Mouse (Mus musculus) kidney, adult 11 months (tissue): ENCODE results near the gene Wnt2.
A peak's percentile ranks its signal among the peaks of the same experiment; 100 is the strongest.

Experiments used
- DNase-seq: peaks from one replicate; pipeline ENCODE4 v3.0.0; 2022

The Wnt2 gene

DNA sequence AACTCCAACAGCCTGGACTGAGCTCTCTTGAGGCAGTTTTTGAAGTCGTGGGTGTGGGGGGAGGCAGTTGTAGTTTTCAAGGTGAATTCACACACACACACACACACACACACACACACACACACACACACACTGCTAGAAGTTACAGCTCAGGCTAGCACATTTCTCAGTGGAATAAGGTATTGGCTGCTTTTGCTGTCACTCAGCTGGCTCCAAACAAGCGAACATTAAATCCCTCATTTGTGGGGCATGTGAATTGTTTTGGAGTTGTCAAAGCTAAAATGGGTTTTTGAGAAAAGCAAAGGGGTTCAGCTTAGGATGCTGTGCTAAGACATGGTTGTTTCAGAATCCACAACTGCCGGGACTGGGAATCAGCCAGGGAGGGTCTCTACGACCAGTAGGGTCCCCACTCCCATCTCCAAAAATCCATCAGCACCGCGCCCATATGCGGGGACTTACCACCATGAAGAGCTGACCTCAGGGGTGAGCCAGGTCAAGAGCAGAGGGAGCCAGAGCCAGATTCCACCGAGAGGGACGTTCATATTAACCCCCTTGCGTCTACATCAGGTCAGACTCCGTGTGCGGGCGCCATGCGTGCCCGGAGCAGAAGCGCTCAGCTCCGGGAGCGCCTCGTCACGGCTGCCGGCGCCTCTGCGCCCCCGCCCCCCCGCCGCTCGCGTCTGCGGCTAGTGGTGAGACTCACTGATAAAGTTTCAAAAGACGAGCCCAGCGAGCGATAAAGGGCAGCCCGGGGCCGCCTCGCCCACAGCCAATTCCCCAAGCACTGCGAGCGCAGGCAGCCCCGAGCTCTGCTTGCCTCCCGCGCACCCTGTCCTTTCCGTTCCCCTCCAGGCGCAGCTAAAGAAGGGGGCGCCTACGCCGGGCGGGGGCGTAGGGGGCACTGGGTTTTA lies at the start of gene Wnt2:
Gene Wnt2, minus strand, starts transcription at position 840 of the 911 bp plus-strand sequence.
- DNase-seq: no peak

DNA sequence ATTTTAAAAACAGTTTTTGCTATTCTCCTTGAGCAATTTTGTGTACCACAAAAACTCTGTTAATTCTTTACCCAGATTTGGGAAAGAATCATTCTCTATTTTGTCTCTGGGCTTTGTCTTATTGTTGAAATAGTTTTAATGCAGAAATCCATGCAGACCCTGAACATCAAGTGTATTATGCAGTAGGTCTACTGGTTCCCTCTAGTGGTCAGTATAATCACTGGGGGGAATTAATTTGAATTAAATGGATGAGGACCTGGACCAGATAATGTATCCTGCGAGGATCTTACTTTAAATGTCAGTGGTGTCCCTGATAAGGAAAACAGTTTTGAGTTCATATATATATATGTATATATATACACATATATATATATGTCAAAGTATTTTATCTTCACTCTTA lies 48.2 kb upstream of the Wnt2 start:
- no peak for DNase-seq

DNA sequence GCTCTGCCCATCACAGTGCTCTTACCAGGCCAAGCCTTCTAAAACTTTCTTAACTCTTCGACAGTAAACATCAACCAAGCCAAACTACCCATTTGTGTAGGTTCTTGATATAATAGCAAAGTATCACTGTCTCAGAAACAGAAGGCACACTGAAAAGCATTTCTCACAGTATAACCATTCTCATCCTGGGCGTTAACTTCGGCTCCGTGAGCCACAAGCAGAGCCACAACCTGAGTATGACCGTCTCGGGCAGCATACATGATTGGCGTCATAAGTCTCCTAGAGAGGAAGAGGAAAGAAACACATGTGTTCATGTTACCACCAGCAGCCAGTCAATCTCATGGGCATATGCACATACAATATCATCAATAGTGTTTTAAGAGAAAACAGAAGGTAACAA lies 46.6 kb upstream of the Wnt2 start:
- DNase-seq: no peak

DNA sequence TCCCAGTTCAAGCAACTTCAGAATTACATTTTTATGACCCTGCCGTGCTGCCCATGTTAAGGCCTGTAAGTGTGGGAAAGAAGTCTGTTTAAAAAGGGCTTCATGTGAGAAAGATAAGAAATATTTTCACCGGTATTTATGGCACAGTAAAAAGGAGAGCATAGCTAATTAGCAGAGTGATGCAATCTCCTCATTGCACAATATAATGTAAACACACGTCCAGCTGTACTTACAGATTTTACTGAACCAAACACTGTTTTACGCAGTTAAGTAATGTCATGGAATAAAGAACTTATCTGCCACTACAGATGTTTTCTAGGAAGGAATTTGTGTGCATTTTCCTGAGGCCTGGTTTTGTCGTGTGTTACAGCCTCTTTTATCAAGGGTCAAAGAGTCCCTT lies 46.2 kb upstream of the Wnt2 start:
- no peak for DNase-seq

DNA sequence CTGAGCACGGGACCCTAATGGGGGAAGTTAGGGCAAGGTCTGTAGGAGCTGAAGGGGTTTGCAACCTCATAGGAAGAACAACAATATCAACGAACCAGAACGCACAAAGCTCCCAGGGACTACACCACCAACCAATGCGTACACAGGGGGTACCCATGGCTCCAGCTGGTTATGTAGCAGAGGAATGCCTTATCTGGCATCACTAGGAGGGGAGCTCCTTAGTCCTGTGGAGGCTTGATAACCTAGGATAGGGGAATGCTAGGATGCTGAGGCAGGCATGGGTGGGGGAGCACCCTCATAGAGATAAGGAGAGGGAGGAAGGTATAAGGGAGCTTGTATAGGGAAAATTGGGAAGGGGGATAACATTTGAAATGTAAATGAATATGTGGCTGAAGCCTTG lies 27.5 kb upstream of the Wnt2 start:
- DNase-seq: no peak

DNA sequence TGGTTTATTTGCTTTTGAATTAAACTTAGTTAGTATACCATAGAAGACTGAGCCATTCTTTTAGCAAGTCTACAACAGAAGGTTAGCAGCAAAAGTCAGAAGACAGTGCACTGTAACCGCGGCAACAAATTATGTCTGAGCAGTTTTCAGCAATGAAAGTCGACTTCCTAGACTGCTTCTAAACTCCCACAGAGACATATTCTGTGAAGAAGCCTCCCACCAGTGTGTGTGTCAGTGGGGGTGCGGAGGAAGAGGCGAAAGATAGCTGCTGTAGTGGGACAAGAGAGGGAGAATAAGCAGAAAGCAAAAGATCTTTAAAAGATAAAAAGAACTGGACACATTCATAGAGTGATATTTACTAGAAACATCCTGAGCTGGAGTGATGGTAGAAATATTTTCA lies 21.3 kb upstream of the Wnt2 start:
- no peak for DNase-seq

DNA sequence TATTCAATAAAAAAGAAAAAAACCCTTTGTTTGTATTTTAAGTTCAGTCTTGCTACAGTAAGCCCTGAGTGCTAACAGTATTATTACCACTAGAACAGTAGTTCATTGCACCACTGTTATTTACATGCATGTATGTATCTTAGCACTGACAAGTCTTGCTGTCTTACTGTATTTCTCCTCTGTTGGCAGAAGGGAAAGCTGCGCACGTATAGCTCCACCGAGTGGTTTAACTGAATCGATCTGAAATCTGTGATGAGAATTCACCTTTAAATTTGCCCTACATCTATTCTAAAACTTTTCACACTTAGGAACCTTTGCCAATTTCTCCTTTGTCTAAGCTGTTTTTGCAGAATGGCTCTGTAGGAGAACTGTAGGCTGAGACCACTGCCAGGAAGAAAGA lies 13.9 kb upstream of the Wnt2 start:
- no peak for DNase-seq

DNA sequence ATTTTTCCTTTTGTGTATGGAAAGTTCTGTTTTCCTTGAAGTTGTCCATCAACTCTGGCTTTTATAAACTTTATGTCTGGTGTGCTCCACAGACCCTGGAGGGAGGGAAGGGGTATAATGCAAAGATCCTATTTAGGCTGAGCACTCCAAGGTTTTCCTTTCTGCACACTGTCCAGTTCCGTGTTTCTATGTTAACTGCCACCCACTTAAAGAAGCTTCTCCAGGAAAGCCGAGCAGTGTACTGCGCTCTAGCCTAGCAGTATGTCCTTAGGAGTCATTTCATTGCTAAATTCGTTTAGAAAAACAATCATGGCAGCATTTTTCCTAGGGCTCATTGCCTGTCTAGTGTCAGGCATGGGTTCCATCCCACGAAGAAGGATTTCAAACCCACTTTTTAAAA lies 12.8 kb upstream of the Wnt2 start:
- DNase-seq: no peak

DNA sequence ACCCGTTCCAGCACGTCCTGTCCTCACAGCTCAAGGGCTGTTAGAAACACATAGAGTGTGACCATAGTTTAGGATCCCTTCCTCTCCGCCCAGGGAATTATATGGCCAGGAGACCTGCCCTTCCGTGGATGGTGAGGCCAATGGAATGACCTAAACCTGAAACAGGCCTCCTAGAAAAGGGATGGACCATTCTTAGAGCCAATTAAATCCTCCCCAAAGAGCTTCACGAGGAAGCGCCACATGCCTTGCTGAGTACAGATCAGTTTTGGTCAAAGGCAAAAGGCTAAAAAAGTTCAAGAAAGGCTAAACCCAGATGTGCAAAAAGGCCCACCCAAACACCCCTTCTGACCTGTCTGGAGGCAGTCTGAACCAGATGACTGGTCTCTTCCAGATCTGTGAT lies 1.9 kb upstream of the Wnt2 start:
- no peak for DNase-seq

DNA sequence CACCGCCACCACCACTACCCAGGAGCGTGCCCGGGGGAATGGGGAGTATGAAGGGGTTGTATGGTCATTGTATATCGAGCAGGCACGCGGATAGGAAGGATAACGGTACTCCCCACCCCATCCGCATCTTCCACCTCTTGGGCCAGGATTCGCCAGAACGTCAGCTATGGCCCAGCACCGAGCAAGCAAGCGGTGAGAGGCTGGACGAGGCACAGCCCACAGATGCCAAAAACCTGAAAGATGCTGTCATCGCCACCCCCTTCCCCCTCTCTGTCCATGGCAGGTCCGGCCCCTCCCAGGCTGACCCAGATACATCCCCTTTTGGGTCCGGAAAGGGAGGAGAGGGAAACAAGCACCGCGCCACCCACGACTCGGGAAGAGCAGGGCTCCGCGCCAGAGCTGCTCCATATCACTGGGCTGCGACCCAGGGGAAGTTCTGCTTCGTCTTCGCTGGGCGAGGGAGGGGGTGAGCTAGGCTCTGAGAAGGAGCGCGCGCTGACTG lies 1.2 kb upstream of the Wnt2 start:
- DNase-seq: peak; percentile 48

DNA sequence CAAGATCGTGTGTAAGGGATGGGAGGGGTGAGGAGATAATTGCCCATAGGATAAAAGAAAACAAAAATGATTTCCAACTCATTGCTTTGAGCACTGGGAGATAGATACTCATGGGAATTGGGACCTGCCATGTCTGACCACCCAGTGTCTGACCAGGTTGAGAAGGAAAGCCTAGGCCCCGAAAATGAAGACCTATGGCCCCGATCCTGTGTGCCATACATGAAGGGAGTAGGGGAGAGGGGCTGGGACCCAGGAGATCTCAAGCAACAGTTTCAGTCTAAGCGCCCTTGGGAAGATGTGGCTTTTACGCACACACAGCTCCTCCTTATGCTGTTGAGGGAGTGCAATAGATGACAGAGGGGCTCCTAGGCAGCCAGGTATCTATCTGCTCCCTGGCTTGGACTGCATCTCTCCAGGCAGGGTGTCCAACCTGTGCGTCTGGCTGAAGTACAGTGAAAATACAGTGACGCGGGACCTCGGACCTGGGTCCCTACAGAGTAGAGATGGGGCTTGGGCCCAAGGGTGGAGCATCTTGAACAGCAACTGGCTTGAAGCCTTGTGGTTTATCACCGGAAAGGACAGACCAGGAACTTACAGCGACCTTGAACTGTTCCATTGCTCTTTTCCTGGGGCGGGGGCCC lies 603 bp upstream of the Wnt2 start:
- DNase-seq: no peak

DNA sequence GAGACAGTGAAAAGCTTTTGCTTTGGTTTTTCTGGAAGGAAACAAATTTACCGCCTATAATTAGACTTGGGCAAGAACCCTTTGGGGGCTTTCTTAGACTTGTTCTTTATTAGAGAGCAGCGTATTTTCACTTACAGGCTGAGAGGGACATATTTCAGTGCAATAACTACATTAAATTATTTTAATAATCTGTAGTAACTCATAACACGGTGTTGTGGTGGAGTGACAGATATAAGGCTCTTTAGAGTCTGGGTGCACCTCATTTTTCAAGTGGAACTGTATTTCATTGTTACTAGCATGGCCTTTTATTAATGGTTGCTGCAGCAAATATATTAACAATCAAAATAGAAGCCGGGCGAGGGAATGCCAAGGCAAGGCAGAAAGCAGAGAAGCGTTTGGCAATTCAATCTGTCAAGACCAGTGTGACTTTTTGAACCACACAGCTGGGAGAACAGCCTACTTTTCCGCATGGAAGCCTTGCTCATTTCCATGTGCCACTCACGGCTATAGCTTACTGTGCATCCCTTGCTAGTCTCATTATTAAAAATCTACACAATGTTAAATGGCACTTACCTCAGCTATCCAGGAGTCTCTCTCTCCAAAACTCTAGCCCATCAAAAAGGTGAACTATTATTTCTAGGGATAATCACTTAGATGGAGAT lies 6.1 kb downstream of the Wnt2 start:
- no peak for DNase-seq

DNA sequence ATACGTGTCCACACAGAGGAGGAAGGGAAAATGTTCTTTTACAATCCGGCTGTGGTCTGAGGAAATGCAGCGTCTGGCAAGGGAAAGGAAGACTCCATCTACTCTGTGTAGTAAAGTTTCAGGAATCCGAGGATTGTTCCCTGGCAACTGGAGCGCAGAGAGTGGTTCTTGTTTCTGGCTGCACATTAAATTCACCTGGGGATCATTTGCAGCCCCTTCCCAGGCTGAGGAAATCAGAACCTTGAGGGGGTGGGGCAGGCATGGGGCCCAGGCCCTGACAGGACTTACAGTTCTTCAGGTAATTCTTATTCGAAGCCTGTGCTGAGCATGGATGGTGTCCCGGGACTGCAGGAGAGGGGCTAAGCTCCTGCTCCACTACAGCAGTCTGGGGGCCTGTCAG lies 17.0 kb downstream of the Wnt2 start:
- no peak for DNase-seq

DNA sequence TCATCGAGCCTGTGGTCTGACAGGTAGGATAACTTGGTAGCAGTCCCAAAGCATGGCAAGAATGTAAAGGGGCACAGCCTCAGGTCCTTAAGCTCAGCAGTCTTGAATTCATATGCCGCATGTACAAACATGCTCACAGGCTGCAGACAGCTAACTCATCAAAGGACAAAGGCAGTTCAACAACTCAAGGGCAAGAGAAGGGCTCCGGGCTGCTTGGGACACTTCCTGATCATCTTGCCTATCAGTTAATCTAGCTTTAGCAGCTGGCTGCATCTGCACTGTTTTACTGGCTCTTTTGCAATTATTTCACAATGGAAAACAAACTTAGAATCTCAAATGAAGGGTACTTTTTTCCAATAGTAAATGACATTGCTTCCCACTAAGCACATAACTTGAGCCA lies 23.0 kb downstream of the Wnt2 start:
- no peak for DNase-seq

DNA sequence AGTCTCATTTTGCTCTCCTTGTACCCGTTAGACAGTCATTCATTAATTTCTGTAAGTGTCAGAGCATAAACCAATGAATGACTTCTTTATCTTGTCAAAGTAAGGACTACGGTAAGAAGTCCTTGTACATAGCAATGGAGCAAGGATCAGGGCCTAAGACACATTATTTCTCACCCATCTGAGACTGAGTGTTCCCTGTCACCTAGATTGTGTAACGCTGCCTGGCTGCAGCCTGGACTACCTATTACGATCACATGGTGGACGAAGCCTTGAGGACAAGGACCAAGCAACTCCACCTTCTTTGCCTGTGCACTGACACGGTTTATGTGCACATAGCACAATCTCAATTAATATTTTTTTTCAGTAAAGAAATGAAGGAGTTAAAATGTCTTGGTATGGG lies 28.3 kb downstream of the Wnt2 start:
- DNase-seq: no peak

DNA sequence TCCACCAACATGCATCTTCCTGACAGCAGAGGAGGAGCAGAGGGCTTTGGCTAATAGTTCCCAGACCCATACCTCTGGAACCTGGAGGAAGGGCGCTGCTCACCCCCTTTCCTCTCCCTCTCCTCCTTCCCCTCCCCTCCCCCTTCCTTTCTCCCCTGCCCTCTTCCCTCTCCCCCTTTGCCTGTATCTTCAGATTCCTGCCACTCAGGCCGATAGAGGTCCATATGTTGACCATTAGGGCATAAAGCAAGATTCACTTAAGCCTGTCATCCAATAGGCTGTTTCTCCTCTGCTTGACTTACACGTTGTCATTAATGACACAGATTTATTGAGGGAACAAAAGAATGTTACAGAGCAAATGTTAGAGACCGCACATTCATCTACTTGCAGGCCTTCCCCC lies 31.9 kb downstream of the Wnt2 start:
- DNase-seq: no peak

DNA sequence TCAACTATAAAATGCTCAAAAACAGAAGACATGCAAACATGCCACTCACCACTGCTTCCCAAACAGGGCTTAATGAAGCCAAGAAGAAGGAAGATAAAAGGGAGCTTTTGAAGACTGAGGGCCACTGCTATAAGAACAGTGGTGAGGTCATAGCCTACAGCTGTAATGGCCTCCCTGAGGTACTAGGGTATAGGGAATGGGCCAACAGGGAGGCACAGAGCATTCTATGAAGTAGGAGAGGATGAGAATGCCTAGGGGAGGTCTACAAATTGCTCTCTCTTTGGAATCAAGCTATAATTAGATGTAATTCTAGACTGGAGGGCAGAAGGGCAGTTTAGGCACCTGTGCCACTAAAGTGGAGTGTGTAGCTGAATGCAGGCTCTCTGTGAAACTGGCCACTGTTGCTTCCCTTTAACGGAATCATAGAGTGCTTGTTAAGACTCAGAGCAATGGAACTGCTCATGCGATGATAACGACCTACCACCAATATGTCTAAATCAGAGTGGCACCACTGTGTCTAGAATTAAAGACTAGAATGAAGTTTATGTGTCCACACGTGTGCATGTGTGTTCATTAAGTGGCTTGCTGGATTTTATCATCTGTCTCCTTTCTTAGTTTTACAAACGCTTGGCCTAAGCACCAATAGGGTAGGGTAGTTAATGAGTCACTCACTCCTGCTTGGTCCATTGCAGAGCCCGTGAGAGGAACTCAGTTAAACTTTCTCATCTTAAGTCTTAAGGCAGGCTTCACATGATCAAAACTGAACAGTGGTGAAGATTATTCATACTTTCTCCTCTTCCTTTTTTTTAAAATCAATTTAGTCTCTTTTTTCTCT lies 35.2 kb downstream of the Wnt2 start:
- no peak for DNase-seq

DNA sequence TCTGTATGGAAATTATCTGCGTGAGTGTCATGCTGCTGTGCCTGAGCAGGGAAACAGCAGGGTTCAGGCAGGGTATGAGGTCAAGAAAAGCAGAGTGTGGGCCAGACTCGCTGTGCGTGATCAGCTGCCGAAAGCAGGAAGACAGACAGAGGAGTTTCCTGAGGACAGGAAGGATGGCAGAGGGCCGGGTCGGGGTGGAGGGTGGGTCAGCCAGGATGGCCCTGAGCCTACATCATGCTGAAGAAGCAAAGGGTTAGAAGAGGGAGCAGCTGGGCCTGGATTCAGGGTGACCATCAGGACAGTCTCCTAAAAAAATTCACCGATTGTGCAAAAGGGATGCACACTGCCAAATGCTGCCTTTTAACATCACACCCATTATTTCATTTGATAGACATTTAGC lies 38.8 kb downstream of the Wnt2 start:
- peak; percentile 14 for DNase-seq

DNA sequence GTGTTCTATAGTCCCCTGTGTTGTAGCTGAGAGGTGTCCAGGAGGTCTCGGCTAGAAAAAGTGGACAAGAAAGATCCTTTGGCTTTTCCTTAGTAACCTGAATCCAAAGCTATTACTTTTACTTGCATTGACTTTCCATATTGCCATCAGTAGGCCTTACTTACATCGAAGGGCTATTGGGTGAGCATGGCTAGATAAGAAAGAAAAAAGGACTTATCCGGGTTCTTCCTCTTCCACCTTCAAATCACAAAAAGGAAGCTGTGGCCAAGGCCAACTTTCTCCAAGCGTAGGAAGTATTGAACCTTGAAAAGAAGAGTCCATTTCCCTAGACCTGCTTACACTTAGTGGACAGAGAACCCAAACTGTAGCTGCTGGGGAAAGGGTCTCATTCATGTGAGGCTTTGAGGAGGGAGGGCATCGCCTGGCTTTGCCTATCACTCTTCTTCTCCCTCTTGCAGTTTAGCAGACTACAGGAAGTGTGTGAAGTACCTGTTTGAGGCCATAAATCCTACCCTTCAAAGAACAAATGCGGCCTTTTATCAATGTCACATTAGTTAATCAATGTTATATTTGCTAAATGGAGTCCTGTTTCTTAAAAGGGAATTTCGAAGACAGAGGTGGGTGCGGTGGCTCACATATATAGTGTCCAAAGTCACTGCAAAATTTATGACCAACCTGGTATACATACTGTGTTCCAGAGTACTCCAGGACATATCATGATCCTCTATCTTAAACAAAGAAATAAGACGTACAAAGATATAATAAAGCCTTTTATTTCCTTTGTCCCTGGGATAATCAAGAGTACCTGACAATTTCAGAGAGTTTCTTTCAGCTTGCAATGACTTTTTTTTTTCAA lies 40.0 kb downstream of the Wnt2 start:
- no peak for DNase-seq

DNA sequence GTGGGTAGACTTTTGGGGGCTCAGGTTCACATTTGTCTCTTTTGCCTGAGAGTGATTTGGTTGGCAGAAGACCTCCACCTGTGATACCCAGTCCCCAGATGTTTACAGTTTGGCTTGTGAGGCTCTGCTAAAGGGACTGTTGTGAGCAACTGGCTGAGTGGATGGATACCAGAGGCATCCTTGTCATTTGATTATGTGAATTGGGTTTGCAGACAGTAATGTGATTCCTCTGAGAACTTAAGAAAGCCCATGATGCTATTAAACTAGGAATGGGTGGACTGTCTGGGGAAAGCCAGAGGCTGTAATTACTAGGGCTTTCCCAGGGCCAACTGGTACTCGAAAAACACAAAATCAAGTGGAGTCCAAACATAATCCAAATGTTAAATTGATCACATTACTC lies 51.0 kb downstream of the Wnt2 start:
- no peak for DNase-seq

DNA sequence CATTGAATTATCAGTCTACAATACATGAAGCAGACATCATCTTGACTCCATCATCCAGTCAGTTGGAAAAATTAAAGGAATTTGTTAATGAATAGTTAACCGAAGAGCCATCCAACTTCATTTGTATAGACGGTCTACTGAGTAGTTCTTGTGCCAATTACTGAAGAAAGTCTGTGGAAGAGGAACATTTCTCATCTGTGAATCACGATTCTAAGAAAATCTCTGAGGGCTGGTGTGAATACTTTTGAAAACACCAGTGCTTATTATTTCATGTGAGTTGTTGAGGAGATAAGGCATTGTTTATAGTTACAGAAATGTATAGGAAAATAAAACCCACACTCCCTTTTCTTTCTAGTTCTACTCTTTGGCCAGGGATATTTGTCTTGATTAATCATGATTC lies 51.5 kb downstream of the Wnt2 start:
- no peak for DNase-seq

DNA sequence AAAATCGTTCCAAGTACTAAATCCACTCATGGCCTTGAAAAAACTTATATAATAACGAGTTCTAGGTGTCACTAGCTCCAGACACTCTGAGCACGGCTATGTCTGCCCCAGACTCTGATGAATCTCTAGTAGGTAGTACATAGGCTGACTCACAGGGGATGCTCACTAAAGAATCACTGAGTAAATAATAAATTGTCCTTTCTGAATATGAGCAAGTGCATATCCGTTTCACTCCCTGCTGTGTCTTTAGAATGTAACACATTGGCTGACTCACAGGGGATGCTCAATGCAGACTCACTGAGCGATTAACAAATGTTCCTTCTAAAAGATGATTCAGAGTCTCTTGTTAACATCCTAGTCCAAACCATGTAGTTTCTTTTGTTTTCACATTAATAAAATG lies 52.1 kb downstream of the Wnt2 start:
- DNase-seq: no peak
